Mouse (Mus musculus): ENCODE data around the gene Prr7. TPM values are rescaled to one million over a fixed set of nuclear protein-coding genes. Genes with fewer than 3 reads are reported as not detected.
"Not testable (repeated sequence)": the region's sequence is repeated elsewhere in the genome, so short reads cannot be mapped to it uniquely, and the experiment has no call there.

The Prr7 gene
- polyA plus RNA-seq, 1 experiment from 2014 or later, result 0.69 TPM

DNA sequence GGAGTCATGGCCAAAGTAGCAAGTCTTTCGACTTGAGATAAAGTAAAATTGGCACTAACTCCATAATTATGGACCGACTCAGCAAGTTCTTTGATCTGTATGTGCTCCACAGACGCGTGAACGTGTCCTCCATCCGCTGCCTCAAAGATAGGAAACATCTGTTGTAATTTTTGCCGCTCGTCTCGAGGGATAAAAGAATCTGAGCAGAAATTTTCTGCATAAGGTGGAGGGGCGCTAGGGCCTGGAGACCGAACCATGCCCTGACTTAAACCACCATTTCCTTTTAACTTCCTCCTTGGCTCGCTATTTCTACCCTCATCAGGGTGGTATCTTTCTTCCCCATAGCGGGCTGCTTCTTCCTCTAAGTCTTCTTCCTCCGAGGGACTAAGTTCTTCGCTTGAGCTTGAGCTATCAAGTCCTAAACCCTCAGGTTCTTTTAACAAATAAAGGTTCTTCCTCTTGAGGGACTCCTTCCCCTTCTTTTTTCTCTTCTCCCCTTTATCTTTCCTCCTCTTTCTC, 26.9 kb upstream of the Prr7 start:
- 91% methylated on average over 15 of the region's 15 CpGs for WGBS
- peaks cover 18% of the 10 kb centered on the region for H3K9me3 ChIP-seq (replicated peaks)
- DNase-seq (ENCODE audit: low spot score); H3K27me3 ChIP-seq (ENCODE audit: low read depth, poor library complexity, severe bottlenecking); H3K4me1 ChIP-seq; H3K27ac ChIP-seq (replicated peaks); H3K4me3 ChIP-seq; H3K36me3 ChIP-seq: not testable (repeated sequence)

DNA sequence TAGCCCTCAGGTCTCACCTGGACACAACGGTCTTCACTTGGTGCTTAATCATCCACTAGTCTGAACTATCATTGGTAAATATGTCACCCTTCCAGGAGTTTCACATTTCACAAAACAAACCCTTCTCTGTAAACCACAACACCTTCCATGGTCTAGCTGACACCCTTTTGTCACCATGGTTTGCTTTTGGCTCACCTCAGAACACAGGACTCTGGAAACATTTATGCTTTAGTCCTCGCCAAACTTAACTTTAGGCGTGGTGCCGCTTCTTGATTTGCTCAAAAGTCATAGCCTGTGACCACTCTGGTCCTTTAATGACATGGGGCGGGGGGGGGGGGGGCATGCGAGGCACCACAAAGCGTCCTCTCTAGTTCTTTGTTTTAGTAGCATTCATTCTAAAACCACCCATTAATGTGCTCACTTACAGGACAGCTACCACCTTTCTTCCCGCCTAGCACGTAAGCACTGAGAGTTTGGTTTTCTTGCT, 20.2 kb upstream of the Prr7 start:
- peaks cover 37% of the 10 kb centered on the region for H3K4me1 ChIP-seq
- no peak for DNase-seq (ENCODE audit: low spot score)
- 47% methylated on average over 9 of the region's 9 CpGs for WGBS
- H3K27me3 ChIP-seq (ENCODE audit: low read depth, poor library complexity, severe bottlenecking), result no peaks in the 10 kb centered on the region
- peak overlapping the region; percentile 93 for H3K4me3 ChIP-seq
- no peaks in the 10 kb centered on the region for H3K9me3 ChIP-seq (replicated peaks)
- H3K27ac ChIP-seq (replicated peaks), result peak overlapping the region; percentile 98
- H3K36me3 ChIP-seq, result peaks cover 8% of the 10 kb centered on the region

DNA sequence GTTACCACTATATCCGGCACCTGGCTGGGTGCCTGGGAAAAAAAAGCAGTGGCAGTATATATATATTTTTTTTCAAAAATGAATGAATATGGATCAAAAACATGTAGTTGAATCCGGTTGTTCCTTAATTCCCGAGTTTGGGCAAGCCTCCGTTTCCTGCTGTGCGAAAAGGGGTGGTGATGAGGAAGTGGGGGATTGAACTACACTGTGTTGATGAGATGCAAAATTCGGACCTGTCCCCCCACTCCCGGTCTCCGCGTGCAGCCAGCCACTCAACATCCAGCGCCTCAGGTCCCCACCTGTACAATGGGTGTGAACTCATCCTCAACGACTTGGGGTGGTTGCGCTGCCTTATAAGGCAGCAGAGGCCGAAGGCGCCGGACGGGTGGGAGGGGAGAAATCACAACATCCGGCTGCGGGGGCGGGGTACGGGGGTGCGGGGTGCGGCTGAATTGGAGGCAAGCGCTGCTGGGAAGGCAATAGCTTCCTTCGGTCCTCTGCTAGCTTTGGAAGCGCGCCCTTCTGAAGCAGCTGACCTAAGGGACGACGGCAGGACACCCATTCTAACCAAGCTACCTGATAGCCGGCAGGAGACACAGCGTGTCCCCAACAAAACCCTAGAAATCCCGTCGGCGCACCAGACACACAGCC, 19.7 kb upstream of the Prr7 start:
- no peaks in the 10 kb centered on the region for H3K9me3 ChIP-seq (replicated peaks)
- H3K4me3 ChIP-seq, result peak overlapping the region; percentile 93
- H3K36me3 ChIP-seq, result peaks cover 14% of the 10 kb centered on the region
- DNase-seq (ENCODE audit: low spot score), result no peak
- H3K4me1 ChIP-seq, result peaks cover 37% of the 10 kb centered on the region
- H3K27me3 ChIP-seq (ENCODE audit: low read depth, poor library complexity, severe bottlenecking), result no peaks in the 10 kb centered on the region
- WGBS, result 2% methylated on average over 32 of the region's 33 CpGs
- H3K27ac ChIP-seq (replicated peaks), result peak overlapping the region; percentile 98

DNA sequence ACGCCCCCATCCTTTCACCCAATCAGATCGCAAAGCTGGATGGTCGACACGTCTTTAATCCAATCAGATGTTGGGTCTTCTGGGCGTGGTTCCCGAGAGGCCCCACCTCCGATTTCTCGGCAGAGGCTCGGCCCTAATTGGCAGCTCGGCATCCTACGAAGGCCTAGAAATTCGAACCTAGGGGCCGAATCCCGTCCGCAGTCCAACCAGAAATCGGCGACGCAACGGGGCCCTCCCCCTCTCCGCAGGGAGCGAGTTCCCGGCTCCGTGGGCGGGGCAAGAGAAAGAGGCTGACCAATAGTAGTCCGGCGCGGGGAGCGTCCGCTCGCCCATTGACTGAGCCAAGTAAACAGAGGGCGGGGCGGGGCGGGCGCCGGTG, 19.1 kb upstream of the Prr7 start, which contains the start of gene Grk6:
Gene Grk6 (plus strand): TSS at position 136 of the 379 bp plus-strand sequence.
- under 1% methylated on average over 35 of the region's 35 CpGs for WGBS
- peak; percentile 99 for DNase-seq (ENCODE audit: low spot score)
- Histone ChIP-seq H3K27ac (replicated peaks) (peak within 1 kb of the TSS; percentile 98), H3K27me3 (ENCODE audit: low read depth, poor library complexity, severe bottlenecking) (no peaks in the 10 kb centered on the region), H3K9me3 (replicated peaks) (no peaks in the 10 kb centered on the region), H3K36me3 (peaks cover 19% of the 10 kb centered on the region), H3K4me1 (peaks cover 37% of the 10 kb centered on the region), H3K4me3 (peak within 1 kb of the TSS; percentile 93)

DNA sequence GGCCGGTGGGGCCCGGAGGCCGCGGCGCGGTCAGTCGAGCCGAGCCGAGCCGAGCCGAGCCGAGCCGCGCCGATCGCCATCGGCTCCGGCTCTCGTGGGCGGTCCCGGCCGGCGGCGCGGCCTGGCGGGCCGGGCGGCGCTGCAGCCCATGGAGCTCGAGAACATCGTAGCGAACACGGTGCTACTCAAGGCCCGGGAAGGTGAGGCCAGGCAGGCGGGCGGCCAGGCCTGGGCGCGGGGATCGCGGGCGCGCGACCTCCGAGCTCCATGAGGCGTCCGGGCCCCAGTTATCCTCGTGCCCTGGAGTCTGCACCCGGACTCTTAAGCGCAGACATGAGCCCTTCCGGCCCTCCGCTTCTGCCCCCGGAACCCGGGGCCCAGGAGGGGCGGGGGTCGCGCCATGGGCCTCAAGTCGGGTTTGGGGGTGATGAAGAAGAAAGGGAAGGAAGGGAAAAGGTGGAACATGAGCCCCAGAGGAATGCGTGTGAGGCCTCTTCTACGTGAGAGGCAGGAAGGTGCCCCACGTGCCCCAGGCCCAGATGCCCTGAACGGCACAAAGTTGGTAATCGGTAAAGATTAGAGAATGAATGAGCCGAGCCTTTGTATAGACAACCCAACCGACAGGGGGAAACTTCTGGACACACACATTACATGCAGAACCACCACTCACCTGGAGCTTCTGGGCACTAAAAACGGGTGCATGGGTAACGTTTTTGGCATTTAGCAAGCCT, 18.5 kb upstream of the Prr7 start:
- peak; percentile 77 for DNase-seq (ENCODE audit: low spot score)
- 1% methylated on average over 66 of the region's 66 CpGs for WGBS
- peaks cover 25% of the 10 kb centered on the region for H3K36me3 ChIP-seq
- H3K4me1 ChIP-seq, result peaks cover 37% of the 10 kb centered on the region
- H3K27ac ChIP-seq (replicated peaks), result peak overlapping the region; percentile 98
- H3K27me3 ChIP-seq (ENCODE audit: low read depth, poor library complexity, severe bottlenecking), result no peaks in the 10 kb centered on the region
- peak overlapping the region; percentile 93 for H3K4me3 ChIP-seq
- H3K9me3 ChIP-seq (replicated peaks), result no peaks in the 10 kb centered on the region

DNA sequence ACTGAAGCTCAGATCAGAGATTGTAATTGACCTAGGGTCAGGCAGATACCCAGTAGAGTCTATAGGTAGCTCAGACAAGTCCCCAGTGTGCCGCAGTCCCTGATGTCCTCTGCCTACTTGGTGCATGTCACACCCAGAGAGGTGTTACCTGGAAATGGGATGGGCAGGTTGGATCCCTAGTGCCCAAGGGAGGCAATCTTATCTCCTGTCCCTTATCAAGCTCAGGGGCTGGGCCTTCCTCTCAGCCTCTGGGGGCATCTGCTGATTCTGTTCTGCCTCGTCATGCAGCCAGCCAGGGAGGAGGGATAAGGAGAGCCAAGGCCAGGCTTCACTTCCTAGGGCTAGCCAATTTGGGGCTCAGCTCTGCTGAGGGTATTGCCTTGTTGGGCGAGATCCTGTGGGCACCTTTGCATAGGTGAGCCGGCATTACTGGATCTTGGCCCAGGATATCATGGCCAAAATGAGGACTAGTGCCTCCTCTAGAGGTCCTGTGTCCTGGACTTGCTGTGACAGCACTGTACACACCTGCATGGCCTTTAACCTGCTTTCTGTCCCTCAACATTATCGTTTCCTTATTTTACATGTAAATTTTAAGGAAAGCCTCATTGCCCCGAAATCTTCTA, 17.5 kb upstream of the Prr7 start:
- DNase-seq (ENCODE audit: low spot score), result no peak
- peaks cover 36% of the 10 kb centered on the region for H3K36me3 ChIP-seq
- 83% methylated on average over 6 of the region's 6 CpGs for WGBS
- H3K9me3 ChIP-seq (replicated peaks), result no peaks in the 10 kb centered on the region
- H3K4me1 ChIP-seq, result peaks cover 37% of the 10 kb centered on the region
- H3K27ac ChIP-seq (replicated peaks), result peak overlapping the region; percentile 98
- peak overlapping the region; percentile 93 for H3K4me3 ChIP-seq
- no peaks in the 10 kb centered on the region for H3K27me3 ChIP-seq (ENCODE audit: low read depth, poor library complexity, severe bottlenecking)

DNA sequence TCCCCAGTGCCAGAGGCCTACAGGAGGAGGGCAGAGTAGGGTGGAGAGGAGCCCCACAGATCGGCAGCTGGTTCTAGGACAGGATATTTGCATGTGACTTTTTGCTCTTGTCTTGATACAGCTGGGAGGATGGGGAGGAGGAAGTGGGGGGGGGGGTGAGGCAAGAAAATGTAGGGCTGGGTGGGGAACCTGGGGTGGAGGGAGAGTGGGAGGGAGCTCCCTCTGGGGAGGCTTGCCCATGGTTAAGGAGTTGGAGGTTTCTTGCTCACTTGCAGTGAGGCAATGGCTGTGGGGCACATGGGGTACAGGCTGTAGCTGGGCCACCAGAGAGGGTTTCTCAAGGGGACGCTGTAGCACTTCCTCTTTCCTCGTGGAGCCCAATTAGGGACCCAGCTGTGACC, 16.5 kb upstream of the Prr7 start:
- 78% methylated on average over 3 of the region's 3 CpGs for WGBS
- no peak overlapping the region for H3K4me3 ChIP-seq

DNA sequence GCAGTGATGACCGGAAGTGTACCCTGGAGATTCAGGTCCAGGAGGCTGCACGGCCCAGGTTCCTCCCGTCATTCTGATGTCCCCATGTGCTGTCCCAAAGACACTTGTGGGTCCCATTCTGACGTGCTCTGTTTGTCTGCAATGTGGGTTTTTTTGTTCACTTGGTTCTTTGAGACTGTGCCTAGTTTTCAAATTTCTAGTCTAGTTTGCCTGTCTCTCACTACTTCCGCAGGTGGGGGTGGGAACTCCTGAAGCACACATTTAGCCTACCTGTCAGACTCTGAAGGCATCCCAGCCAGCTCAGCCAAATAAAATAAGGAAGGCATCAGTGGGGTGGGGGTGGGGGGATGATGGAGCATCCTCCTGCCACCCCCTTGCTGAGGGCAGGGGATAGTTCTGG, 15.9 kb upstream of the Prr7 start:
- no peaks in the 10 kb centered on the region for H3K27me3 ChIP-seq (ENCODE audit: low read depth, poor library complexity, severe bottlenecking)
- H3K9me3 ChIP-seq (replicated peaks), result no peaks in the 10 kb centered on the region
- peaks cover 37% of the 10 kb centered on the region for H3K4me1 ChIP-seq
- 95% methylated on average over 5 of the region's 5 CpGs for WGBS
- no peak overlapping the region for H3K4me3 ChIP-seq
- H3K27ac ChIP-seq (replicated peaks), result no peak overlapping the region
- H3K36me3 ChIP-seq, result peaks cover 51% of the 10 kb centered on the region
- no peak for DNase-seq (ENCODE audit: low spot score)

More for the DNA sequence above, 16.5 kb upstream of the Prr7 start:
- no peak overlapping the region for H3K27ac ChIP-seq (replicated peaks)
- H3K27me3 ChIP-seq (ENCODE audit: low read depth, poor library complexity, severe bottlenecking), result no peaks in the 10 kb centered on the region
- no peak for DNase-seq (ENCODE audit: low spot score)
- peaks cover 37% of the 10 kb centered on the region for H3K4me1 ChIP-seq
- H3K36me3 ChIP-seq, result peaks cover 45% of the 10 kb centered on the region
- no peaks in the 10 kb centered on the region for H3K9me3 ChIP-seq (replicated peaks)

DNA sequence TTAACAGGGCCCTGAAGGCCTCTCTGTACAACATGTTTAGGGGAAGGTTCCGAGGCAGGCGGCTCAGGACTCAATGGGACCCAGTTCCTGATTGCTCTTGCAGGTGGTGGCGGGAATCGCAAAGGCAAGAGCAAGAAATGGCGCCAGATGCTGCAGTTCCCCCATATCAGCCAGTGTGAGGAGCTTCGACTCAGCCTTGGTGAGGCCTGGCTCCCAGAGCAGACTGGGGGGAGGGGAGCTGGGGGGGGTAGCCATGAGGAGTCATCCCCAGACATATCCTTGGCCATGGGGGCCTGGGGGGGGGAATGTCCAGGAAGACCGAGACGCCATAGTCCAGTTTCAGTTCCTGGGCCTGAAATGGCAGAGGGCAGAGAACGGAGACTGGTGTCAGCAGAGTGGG, 14.9 kb upstream of the Prr7 start:
- no peak overlapping the region for H3K4me3 ChIP-seq
- DNase-seq (ENCODE audit: low spot score), result no peak
- H3K27me3 ChIP-seq (ENCODE audit: low read depth, poor library complexity, severe bottlenecking), result no peaks in the 10 kb centered on the region
- H3K4me1 ChIP-seq, result peaks cover 28% of the 10 kb centered on the region
- no peaks in the 10 kb centered on the region for H3K9me3 ChIP-seq (replicated peaks)
- H3K36me3 ChIP-seq, result peaks cover 62% of the 10 kb centered on the region
- no peak overlapping the region for H3K27ac ChIP-seq (replicated peaks)
- WGBS, result 92% methylated on average over 9 of the region's 9 CpGs

DNA sequence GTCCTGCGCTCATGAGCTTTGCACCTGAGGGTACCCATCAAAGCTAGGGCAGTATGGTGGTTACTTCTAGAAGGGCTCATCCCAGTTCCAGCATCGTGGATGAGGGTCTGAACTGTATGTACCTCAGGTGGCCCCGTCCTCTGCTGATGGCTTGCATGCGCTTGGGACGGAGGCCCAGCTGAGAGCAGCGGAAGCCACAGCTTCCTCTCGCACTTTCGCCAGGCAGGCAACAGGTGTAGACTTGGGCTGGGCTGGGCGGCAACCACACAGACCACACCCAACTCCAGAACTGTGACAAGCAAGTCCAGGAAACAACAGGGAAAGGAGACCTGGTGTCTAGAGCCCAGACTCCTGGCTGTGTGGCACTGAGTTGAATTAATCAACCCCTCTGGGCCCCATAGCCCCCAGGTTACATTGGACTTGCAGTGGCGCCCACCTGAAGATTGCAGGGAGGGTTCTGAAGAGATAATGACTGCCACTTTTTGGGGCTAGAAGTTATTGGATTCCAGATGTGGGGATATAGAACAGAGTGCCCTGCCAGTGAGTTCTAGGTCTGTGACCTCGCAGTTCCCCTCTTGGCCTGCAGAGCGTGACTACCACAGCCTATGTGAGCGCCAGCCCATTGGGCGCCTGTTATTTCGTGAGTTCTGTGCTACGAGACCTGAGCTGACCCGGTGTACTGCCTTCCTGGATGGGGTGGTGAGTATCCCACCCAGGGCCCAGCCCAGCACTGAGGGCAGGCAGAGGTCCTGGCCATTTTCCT, 14.2 kb upstream of the Prr7 start:
- Histone ChIP-seq H3K4me3 (no peak overlapping the region), H3K9me3 (replicated peaks) (no peaks in the 10 kb centered on the region), H3K4me1 (peaks cover 24% of the 10 kb centered on the region), H3K36me3 (peaks cover 69% of the 10 kb centered on the region), H3K27me3 (ENCODE audit: low read depth, poor library complexity, severe bottlenecking) (no peaks in the 10 kb centered on the region), H3K27ac (replicated peaks) (no peak overlapping the region)
- DNase-seq (ENCODE audit: low spot score), result no peak
- WGBS, result 91% methylated on average over 17 of the region's 17 CpGs

DNA sequence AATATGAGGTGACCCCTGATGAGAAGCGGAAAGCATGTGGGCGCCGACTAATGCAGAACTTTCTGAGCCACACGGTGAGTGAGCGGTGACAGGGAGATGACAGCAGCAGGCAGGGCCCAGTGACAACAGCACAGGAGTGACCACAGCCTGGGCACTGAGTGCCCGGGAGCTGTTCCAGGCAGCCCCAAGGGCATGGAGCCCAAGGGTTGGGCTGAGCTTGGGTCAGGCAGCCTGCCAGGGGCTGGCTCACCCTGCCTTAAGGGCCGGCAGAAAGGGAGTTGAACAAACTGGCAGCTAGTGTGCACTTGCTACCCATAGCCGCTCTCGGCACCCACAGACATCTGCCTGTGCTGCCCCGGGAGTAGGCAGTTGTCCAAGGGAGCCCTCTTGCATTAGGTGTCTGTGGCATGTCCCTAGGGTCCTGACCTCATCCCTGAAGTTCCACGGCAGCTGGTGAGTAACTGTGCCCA, 13.5 kb upstream of the Prr7 start:
- Histone ChIP-seq H3K4me1 (peaks cover 24% of the 10 kb centered on the region), H3K4me3 (no peak overlapping the region), H3K36me3 (peaks cover 76% of the 10 kb centered on the region), H3K9me3 (replicated peaks) (no peaks in the 10 kb centered on the region), H3K27ac (replicated peaks) (no peak overlapping the region), H3K27me3 (ENCODE audit: low read depth, poor library complexity, severe bottlenecking) (no peaks in the 10 kb centered on the region)
- no peak for DNase-seq (ENCODE audit: low spot score)
- WGBS, result 95% methylated on average over 11 of the region's 11 CpGs

DNA sequence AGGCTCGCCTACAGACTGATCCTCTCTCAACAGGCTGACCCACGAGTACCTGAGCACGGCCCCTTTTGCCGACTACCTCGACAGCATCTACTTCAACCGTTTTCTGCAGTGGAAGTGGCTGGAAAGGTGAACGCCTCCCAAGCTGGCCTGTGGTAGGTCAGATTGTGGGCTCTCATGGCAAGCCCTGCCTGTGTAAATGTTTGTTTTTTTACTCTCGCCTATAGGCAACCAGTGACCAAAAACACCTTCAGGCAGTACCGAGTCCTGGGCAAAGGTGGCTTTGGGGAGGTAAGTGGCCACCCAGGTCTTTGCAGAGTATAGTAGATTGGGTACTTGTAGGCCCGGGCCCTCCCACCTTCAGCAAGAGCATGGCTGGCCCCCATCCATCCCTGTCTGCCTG, 12.8 kb upstream of the Prr7 start:
- Histone ChIP-seq H3K4me1 (peaks cover 18% of the 10 kb centered on the region), H3K9me3 (replicated peaks) (no peaks in the 10 kb centered on the region), H3K36me3 (peaks cover 83% of the 10 kb centered on the region), H3K27ac (replicated peaks) (no peak overlapping the region), H3K27me3 (ENCODE audit: low read depth, poor library complexity, severe bottlenecking) (no peaks in the 10 kb centered on the region), H3K4me3 (no peak overlapping the region)
- WGBS, result 91% methylated on average over 10 of the region's 10 CpGs
- no peak for DNase-seq (ENCODE audit: low spot score)

Data from midbrain, embryonic 10.5 days (tissue).